Mouse (Mus musculus): ENCODE measurements around the gene Serpine2. TPM values are rescaled to one million over a fixed set of nuclear protein-coding genes. Genes with fewer than 3 reads are reported as not detected.

Gene Serpine2
- 63.8 and 70.3 TPM in 2 replicates for polyA plus RNA-seq (2014; fragmentation: Nextera tagmentation; extraction: Ambion mirVana)

DNA sequence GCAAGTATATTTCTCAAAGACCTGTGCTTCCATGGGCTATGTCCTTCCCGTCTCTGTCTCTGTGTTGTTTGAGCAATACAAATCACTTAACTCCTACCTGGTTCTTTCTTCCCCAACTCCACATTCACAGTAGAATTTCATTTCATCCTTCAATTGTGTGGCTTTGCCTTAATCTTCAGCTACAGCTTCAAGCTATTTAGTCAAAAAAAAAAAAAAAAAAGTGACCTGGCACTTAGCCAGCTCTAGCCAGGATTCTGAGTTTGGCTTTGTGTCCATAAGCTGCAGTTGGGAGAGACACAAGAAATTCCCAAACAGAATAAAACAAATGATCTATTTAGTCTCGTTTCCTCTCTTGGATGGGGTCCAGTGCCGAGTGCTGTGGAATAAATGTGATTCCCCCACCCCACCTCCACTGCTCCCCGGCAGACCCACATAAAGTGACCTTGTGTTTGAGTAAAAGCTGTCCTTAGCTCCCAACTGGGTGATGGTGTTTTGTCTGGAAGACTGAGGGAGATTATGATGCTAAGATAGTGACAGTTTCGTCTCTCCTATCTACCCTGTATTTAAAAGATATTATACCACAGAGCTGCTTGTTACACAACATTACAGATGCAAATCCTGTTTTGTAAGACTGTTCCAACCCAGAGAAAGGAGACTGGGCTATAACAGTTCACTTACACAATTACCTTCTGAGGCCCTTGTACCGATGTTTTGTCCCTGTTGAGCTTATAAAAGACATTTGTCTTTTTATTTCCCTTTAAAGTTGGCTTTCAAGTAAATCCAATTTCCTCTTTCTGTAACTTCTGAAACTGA lies at the start of gene Serpine2:
Serpine2 (minus strand) TSS at position 51 of the 813 bp plus-strand sequence.
- peak within 1 kb of the TSS; percentile 42; the same call in 1 of the 2 replicates for H3K27ac ChIP-seq (ENCODE audit: low read depth, low read length)
- H3K36me3 ChIP-seq (ENCODE audit: control insufficient read depth, insufficient read depth, low read length): no peaks in the 10 kb centered on the region
- peaks cover 16% of the 10 kb centered on the region for H3K4me1 ChIP-seq (ENCODE audit: control insufficient read depth, insufficient read depth, low read length)
- no peaks in the 10 kb centered on the region for H3K9me3 ChIP-seq (ENCODE audit: control insufficient read depth, low read length)
- peaks cover 12% of the 10 kb centered on the region for H3K27me3 ChIP-seq (ENCODE audit: control insufficient read depth, insufficient read depth, low read length)
- peak; percentile 45 for ATAC-seq (ENCODE audit: low FRiP score)
- H3K4me2 ChIP-seq: no peak within 1 kb of the TSS; the same call in 1 of the 2 replicates
- WGBS: 26% methylated on average over 6 of the region's 6 CpGs
- no peak within 1 kb of the TSS for H3K4me3 ChIP-seq (ENCODE audit: low read depth, low read length)
- peak; percentile 93 for DNase-seq (ENCODE audit: low spot score, missing footprints)
- H3K9ac ChIP-seq (ENCODE audit: low read length): no peak within 1 kb of the TSS

DNA sequence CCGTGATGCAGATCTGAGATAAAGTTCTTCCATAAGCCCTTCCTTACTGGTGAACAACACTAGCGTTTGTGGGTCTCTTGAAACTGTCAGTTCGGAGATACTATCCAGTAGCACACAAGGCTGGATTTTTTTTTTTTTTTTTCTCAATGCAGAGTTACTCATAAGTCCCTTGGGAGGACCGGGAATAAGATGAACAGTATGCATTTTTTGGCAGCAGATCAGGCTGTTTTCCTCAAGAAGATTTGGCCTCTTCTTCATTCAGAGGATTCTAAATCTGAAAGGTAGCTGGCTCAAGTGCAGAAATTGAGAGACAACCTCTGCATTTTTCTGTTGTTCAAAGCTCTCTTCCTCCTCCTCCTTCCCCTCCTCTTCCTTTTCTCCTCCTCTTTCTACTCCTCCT lies 46.8 kb upstream of the Serpine2 start:
- Histone ChIP-seq H3K9ac (ENCODE audit: low read length) (no peak overlapping the region), H3K4me2 (no peak overlapping the region), H3K9me3 (ENCODE audit: control insufficient read depth, low read length) (no peaks in the 10 kb centered on the region; the same call in 1 of the 2 replicates), H3K27me3 (ENCODE audit: control insufficient read depth, insufficient read depth, low read length) (no peaks in the 10 kb centered on the region), H3K36me3 (ENCODE audit: control insufficient read depth, insufficient read depth, low read length) (no peaks in the 10 kb centered on the region), H3K27ac (ENCODE audit: low read depth, low read length) (no peak overlapping the region), H3K4me1 (ENCODE audit: control insufficient read depth, insufficient read depth, low read length) (no peaks in the 10 kb centered on the region), H3K4me3 (ENCODE audit: low read depth, low read length) (no peak overlapping the region)
- no peak for DNase-seq (ENCODE audit: low spot score, missing footprints)
- no peak for ATAC-seq (ENCODE audit: low FRiP score)
- 87% methylated on average over 4 of the region's 4 CpGs for WGBS

DNA sequence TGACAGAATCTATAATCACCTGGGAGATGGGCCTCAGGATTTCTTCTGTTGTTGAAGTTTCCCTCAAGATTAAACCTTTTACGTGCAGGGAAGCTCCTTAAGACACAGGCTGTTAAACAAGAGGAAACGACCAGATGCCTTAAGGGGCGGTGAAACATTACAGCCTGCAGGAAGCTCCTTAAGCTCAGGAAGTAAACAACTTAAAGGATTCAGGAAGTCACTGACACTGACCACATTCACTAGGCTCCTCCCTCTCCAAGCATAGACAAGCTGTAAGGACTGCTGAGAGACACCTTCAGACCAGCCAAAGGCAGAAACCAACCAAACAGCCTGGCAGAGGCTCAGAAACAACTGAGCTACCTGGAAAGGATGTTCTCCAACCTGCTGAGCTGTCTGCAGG lies 44.3 kb upstream of the Serpine2 start:
- no peak for DNase-seq (ENCODE audit: low spot score, missing footprints)
- no peak overlapping the region for H3K4me3 ChIP-seq (ENCODE audit: low read depth, low read length)
- 73% methylated on average over 3 of the region's 3 CpGs for WGBS
- H3K27me3 ChIP-seq (ENCODE audit: control insufficient read depth, insufficient read depth, low read length): no peaks in the 10 kb centered on the region
- no peaks in the 10 kb centered on the region for H3K9me3 ChIP-seq (ENCODE audit: control insufficient read depth, low read length)
- no peaks in the 10 kb centered on the region for H3K4me1 ChIP-seq (ENCODE audit: control insufficient read depth, insufficient read depth, low read length)
- no peak overlapping the region for H3K27ac ChIP-seq (ENCODE audit: low read depth, low read length)
- H3K9ac ChIP-seq (ENCODE audit: low read length): no peak overlapping the region
- no peak for ATAC-seq (ENCODE audit: low FRiP score)
- no peak overlapping the region for H3K4me2 ChIP-seq
- H3K36me3 ChIP-seq (ENCODE audit: control insufficient read depth, insufficient read depth, low read length): no peaks in the 10 kb centered on the region

DNA sequence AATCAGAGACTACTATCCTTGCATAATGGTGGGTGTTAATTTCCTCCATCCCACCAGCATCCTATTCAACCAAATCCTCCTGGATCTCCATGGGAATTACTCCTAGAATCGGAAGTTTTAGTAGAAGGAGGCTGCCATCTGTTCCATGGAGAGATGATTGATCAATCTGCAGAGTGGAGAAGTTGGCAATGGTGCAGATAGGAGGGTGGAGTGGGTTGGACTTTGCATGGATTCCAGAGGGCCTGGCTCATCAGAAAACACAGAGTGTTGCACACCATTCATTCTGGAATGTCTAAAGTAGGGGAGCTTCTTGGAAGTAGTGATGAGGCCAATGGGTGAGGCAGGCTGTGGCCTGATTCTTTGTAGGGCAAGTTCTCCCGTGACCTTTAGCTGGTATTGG lies 41.9 kb upstream of the Serpine2 start:
- H3K36me3 ChIP-seq (ENCODE audit: control insufficient read depth, insufficient read depth, low read length): no peaks in the 10 kb centered on the region
- H3K9me3 ChIP-seq (ENCODE audit: control insufficient read depth, low read length): no peaks in the 10 kb centered on the region
- no peak for DNase-seq (ENCODE audit: low spot score, missing footprints)
- no peak overlapping the region for H3K9ac ChIP-seq (ENCODE audit: low read length)
- no peak overlapping the region for H3K4me2 ChIP-seq
- no peaks in the 10 kb centered on the region for H3K27me3 ChIP-seq (ENCODE audit: control insufficient read depth, insufficient read depth, low read length)
- ATAC-seq (ENCODE audit: low FRiP score): no peak
- no peak overlapping the region for H3K27ac ChIP-seq (ENCODE audit: low read depth, low read length)
- 77% methylated on average over 2 of the region's 2 CpGs for WGBS
- H3K4me1 ChIP-seq (ENCODE audit: control insufficient read depth, insufficient read depth, low read length): no peaks in the 10 kb centered on the region
- H3K4me3 ChIP-seq (ENCODE audit: low read depth, low read length): no peak overlapping the region

DNA sequence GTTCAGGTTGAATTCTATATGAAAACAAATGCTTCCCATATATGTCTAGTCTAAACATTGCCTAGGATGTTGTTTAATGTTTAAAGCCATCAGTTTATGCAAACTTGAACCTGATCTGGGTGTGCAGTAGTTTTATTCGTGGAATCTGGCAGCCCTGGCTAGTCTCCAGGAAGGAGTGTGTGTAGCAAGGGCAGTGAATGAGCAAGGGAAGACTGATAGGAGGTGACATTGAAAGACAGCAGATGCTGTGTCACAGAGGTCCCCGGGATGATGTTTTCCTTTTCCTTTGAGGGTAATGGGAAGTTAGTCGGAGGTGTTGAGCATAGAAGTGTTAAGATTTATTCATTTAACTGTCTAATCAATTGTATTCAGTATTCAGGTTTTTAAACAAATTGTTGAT lies 21.7 kb upstream of the Serpine2 start:
- no peaks in the 10 kb centered on the region for H3K9me3 ChIP-seq (ENCODE audit: control insufficient read depth, low read length)
- no peak overlapping the region for H3K4me3 ChIP-seq (ENCODE audit: low read depth, low read length)
- H3K9ac ChIP-seq (ENCODE audit: low read length): no peak overlapping the region
- H3K4me1 ChIP-seq (ENCODE audit: control insufficient read depth, insufficient read depth, low read length): no peaks in the 10 kb centered on the region
- ATAC-seq (ENCODE audit: low FRiP score) (no peak), DNase-seq (ENCODE audit: low spot score, missing footprints) (no peak)
- WGBS: 69% methylated on average over 3 of the region's 3 CpGs
- H3K4me2 ChIP-seq: no peak overlapping the region
- H3K27ac ChIP-seq (ENCODE audit: low read depth, low read length): no peak overlapping the region
- H3K36me3 ChIP-seq (ENCODE audit: control insufficient read depth, insufficient read depth, low read length): no peaks in the 10 kb centered on the region
- H3K27me3 ChIP-seq (ENCODE audit: control insufficient read depth, insufficient read depth, low read length): no peaks in the 10 kb centered on the region

DNA sequence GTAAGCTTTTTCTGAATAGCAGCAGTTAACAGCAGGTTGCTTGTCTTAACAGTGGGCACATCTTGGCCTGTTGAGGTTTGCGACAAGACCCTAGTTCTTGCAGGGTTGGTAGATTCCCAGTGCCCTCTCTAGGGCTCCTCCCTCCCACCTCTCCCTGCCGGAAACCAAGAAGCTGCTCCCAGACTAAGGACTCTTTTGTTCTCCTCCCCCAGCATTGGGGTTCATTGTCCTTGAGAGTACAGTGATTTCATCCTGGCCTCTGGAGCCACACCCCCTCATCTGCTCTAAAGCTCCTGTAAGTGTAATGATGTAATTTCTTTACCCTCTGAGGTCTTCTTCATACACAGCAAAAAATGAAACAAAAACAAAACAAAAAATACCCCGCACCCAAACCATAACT lies 13.8 kb upstream of the Serpine2 start:
- H3K9me3 ChIP-seq (ENCODE audit: control insufficient read depth, low read length): no peaks in the 10 kb centered on the region
- no peak overlapping the region for H3K4me2 ChIP-seq
- ATAC-seq (ENCODE audit: low FRiP score) (no peak), DNase-seq (ENCODE audit: low spot score, missing footprints) (no peak)
- H3K4me3 ChIP-seq (ENCODE audit: low read depth, low read length): no peak overlapping the region
- H3K27ac ChIP-seq (ENCODE audit: low read depth, low read length): no peak overlapping the region
- H3K4me1 ChIP-seq (ENCODE audit: control insufficient read depth, insufficient read depth, low read length): no peaks in the 10 kb centered on the region
- 64% methylated on average over 3 of the region's 3 CpGs for WGBS
- H3K9ac ChIP-seq (ENCODE audit: low read length): no peak overlapping the region
- H3K27me3 ChIP-seq (ENCODE audit: control insufficient read depth, insufficient read depth, low read length): no peaks in the 10 kb centered on the region
- no peaks in the 10 kb centered on the region for H3K36me3 ChIP-seq (ENCODE audit: control insufficient read depth, insufficient read depth, low read length)

DNA sequence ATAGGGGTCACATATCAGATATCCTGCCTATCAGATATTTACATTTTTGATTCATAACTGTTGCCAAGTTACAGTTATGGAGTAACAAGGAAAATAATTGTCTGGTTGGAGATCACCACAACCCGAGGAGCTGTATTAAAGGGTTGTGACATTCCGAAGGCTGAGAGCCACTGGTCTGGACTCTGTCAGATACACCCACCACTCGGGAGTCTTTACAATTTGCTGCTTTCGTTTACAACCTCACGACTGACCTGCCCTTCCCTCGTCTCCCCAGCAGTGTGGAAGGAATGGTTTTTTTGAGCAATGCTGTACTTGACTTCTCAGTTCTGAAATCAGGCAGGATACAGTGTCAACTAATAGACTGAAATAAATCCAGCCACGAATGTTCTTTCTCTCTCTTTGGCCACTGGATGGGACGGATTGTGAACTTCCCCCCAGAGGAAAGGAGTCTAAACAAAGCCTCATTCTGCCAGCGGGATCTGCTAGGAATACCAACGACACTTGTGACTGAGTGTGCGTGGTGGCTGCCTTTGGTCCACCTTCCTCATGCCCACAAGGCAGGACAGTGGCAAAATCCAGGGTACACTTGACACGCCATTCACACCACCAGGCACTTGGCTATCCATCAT lies 455 bp downstream of the Serpine2 start:
- no peak overlapping the region; the same call in 1 of the 2 replicates for H3K27ac ChIP-seq (ENCODE audit: low read depth, low read length)
- H3K9ac ChIP-seq (ENCODE audit: low read length): no peak overlapping the region
- H3K36me3 ChIP-seq (ENCODE audit: control insufficient read depth, insufficient read depth, low read length): no peaks in the 10 kb centered on the region
- peaks cover 12% of the 10 kb centered on the region for H3K27me3 ChIP-seq (ENCODE audit: control insufficient read depth, insufficient read depth, low read length)
- WGBS: 47% methylated on average over 12 of the region's 12 CpGs
- ATAC-seq (ENCODE audit: low FRiP score) (peak; percentile 10; the same call in 1 of the 2 replicates), DNase-seq (ENCODE audit: low spot score, missing footprints) (peak; percentile 84)
- H3K4me3 ChIP-seq (ENCODE audit: low read depth, low read length): no peak overlapping the region
- H3K4me2 ChIP-seq: no peak overlapping the region
- H3K4me1 ChIP-seq (ENCODE audit: control insufficient read depth, insufficient read depth, low read length): peaks cover 16% of the 10 kb centered on the region
- no peaks in the 10 kb centered on the region for H3K9me3 ChIP-seq (ENCODE audit: control insufficient read depth, low read length)

DNA sequence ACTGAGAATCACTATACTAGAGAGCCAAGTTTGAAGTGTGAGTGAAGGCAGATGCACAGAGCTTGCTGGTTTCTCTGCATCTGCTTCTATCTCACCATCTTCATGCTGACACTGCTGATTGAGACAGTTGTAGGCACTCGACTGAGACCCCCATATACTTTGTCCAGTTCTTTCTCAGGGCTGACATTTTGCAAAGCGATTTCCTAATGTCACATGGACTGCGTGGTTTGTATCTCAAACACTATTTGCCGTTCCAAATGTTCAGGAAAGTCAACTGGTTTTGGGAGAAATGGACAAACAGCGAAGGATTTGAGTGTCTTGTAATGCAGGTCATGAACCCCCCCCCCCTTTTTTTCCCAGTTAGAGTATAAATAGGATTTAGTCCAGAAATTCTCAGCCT lies 1.0 kb downstream of the Serpine2 start:
- ATAC-seq (ENCODE audit: low FRiP score) (no peak), DNase-seq (ENCODE audit: low spot score, missing footprints) (no peak)
- Histone ChIP-seq H3K4me2 (no peak overlapping the region), H3K9me3 (ENCODE audit: control insufficient read depth, low read length) (no peaks in the 10 kb centered on the region), H3K27me3 (ENCODE audit: control insufficient read depth, insufficient read depth, low read length) (peaks cover 12% of the 10 kb centered on the region), H3K36me3 (ENCODE audit: control insufficient read depth, insufficient read depth, low read length) (no peaks in the 10 kb centered on the region), H3K27ac (ENCODE audit: low read depth, low read length) (no peak overlapping the region), H3K9ac (ENCODE audit: low read length) (no peak overlapping the region), H3K4me3 (ENCODE audit: low read depth, low read length) (no peak overlapping the region), H3K4me1 (ENCODE audit: control insufficient read depth, insufficient read depth, low read length) (peaks cover 16% of the 10 kb centered on the region)
- 78% methylated on average over 5 of the region's 5 CpGs for WGBS

DNA sequence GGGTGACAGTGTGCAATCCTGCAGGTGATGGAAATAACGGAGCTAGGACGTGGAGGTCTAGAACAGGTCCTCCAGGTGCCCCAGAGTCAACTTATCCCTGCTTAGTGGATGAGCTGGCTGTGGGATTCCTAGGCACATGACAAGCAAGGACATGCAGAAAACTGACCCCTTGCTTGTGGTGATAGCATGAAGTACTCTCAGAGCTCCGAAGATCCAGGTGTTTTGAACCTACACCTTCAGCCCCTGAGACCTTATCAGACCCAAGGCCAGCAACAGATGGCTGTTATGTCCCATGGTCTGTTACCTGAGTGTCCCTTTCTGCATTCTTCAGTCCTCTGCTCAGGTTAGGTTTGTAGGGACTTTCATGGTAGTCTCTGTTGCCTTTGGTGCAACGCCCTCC lies 2.0 kb downstream of the Serpine2 start:
- Histone ChIP-seq H3K9me3 (ENCODE audit: control insufficient read depth, low read length) (no peaks in the 10 kb centered on the region), H3K27ac (ENCODE audit: low read depth, low read length) (no peak overlapping the region), H3K4me1 (ENCODE audit: control insufficient read depth, insufficient read depth, low read length) (peaks cover 16% of the 10 kb centered on the region), H3K9ac (ENCODE audit: low read length) (peak overlapping the region; percentile 77), H3K36me3 (ENCODE audit: control insufficient read depth, insufficient read depth, low read length) (no peaks in the 10 kb centered on the region), H3K4me3 (ENCODE audit: low read depth, low read length) (peak overlapping the region; percentile 67), H3K27me3 (ENCODE audit: control insufficient read depth, insufficient read depth, low read length) (peaks cover 12% of the 10 kb centered on the region), H3K4me2 (peak overlapping the region; percentile 97)
- peak; percentile 3; the same call in 1 of the 2 replicates for ATAC-seq (ENCODE audit: low FRiP score)
- DNase-seq (ENCODE audit: low spot score, missing footprints): peak; percentile 92
- WGBS: 32% methylated on average over 4 of the region's 4 CpGs

Data from midbrain, embryonic 11.5 days (tissue).